Mouse (Mus musculus) liver, postnatal 0 days (tissue): ENCODE measurements around the gene Ick.

ENCODE experiments used
- CTCF ChIP-seq: sonication (generic); IDR thresholded peaks from 2 replicates; pipeline ENCODE4 v1.5.1; 2016; ENCODE audit warnings: antibody characterized with exemption, low read depth
- EP300 ChIP-seq: IDR thresholded peaks from 2 replicates; pipeline ENCODE4 v1.6.1; 2016; ENCODE audit warnings: antibody characterized with exemption, low read depth, mild to moderate bottlenecking

- TF ChIP-seq CTCF: no peak
- TF ChIP-seq EP300: no peak
Observed at GRCm38 (mm10) chr9:78146627-78147026, 37.6 kb downstream of the Ick start.
